Mouse (Mus musculus) embryo, embryonic 9.5 days (tissue): Measurements from ENCODE around the gene Iqcf3.

Experiments
- DNase-seq: peaks from one replicate; pipeline ENCODE4 v3.0.0-alpha.2; 2017; ENCODE audit errors: extremely low spot score

Iqcf3 gene

DNA sequence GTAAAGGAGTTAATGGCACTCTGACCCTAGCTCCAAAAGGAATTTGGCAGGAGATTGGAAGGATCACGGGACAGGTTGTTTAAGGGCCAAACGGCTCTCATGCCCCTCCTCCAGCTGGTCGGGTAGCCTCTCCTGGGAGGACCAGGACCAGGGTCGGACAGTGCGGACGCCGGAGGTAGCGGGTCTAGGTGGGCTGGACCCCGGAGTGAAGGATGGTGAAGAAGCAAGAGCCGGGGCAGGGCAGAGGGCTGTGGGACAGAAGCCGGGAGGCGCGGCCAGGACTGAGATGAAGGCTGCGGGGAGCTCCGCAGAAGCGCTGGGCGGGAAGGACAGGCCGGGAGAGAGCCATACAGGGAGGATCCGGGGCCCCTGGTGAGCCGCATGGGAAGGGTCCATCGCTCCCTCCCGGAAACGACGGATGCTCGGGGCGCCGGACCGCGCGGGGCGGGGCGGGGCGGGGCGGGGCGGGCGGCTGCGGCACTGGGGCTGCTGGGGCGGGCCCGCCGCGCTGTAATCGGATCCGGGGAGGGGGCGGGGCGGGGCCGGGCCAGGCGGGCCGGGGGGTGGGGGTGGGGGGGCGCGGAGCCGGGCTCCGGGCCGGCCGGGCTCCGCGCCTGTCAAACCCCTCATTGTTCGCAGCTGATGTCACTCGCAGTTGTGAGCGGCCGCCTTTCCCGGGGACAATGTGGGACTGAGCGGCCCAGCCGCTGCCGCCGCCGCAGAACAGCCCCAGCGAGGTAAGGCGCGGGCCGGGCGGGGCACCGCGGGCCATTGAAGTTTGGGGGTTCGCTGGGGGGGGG is 108.0 kb downstream of the Iqcf3 start, which contains the start of gene Pcbp4:
Gene Pcbp4 (plus strand): TSS at position 21 of the 800 bp plus-strand sequence.
- DNase-seq: peak; percentile 93
